Mouse (Mus musculus) midbrain, embryonic 10.5 days (tissue): ENCODE results near the gene Serpinb9c. TPM values are rescaled to one million over a fixed set of nuclear protein-coding genes. Genes with fewer than 3 reads are reported as not detected.
"Not testable (repeated sequence)": the region's sequence is repeated elsewhere in the genome, so short reads cannot be mapped to it uniquely, and the experiment has no call there.

ENCODE experiments used
- DNase-seq: peaks from one replicate; pipeline ENCODE4 v3.0.0-alpha.2; 2017; ENCODE audit warnings: low spot score
- H3K27ac ChIP-seq: fragments of 300-500 bp; sonication (generic); replicated peaks from 2 replicates; pipeline ENCODE4 v1.5.1; 2016; ENCODE audit warnings: mild to moderate bottlenecking
- H3K27me3 ChIP-seq: fragments of 300-500 bp; sonication (generic); 2 replicates; pipeline ENCODE4 v1.6.1; 2016; ENCODE audit warnings: low read depth, mild to moderate bottlenecking; ENCODE audit not compliant: poor library complexity, severe bottlenecking
- H3K36me3 ChIP-seq: fragments of 300-500 bp; sonication (generic); 2 replicates; pipeline ENCODE4 v1.6.1; 2016; ENCODE audit warnings: mild to moderate bottlenecking, moderate library complexity
- H3K4me1 ChIP-seq: fragments of 300-500 bp; sonication (generic); 2 replicates; pipeline ENCODE4 v1.6.1; 2016
- H3K4me3 ChIP-seq: fragments of 300-500 bp; sonication (generic); 2 replicates; pipeline ENCODE4 v1.5.1; 2016; ENCODE audit warnings: mild to moderate bottlenecking, moderate library complexity
- H3K9me3 ChIP-seq: fragments of 300-500 bp; sonication (generic); replicated peaks from 2 replicates; pipeline ENCODE4 v1.6.1; 2016; ENCODE audit warnings: mild to moderate bottlenecking
- WGBS: fragments of 180-500 bp; shearing (Covaris S2); methylation state at CpG from one replicate; pipeline ENCODE4 v1.1.7; 2016; 5-methylcytosine and 5-hydroxymethylcytosine counted together
- polyA plus RNA-seq: library from polyadenylated mRNA; unstranded; fragments of >200 nt; fragmentation: Nextera tagmentation; extraction: Ambion mirVana; gene quantifications from 2 replicates; pipeline ENCODE4 v1.2.1, GENCODE M21; 2016

The Serpinb9c gene
- polyA plus RNA-seq = not detected in 2 replicates

DNA sequence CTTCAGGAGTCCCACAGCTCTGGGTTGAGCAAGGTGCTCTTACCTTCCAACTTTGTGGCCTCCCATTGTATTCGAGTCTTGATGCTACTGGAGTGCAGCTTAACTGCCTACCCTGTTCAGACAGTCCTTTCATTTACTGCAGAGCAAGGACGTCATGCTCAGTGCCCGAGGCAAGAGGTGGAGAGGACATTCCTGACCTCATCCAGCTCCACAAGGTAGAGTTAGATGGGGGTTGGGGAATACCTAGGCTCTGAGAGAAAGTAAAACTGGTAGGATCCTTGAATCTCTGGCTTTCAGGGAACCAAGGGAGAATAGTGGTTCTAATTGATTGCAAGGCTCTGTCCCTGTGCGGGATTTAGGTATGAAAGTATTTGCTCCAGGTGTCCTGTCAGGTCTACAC, at the start of gene Serpinb9c:
Gene Serpinb9c, minus strand, starts transcription at position 101 of the 400 bp plus-strand sequence.
- WGBS = 86% methylated on average over 4 of the region's 4 CpGs
- Histone ChIP-seq H3K27me3 (no peaks in the 10 kb centered on the region), H3K36me3 (no peaks in the 10 kb centered on the region), H3K4me3 (no peak within 1 kb of the TSS), H3K9me3 (peaks cover 20% of the 10 kb centered on the region), H3K27ac (no peak within 1 kb of the TSS), H3K4me1 (no peaks in the 10 kb centered on the region)
- DNase-seq = no peak

DNA sequence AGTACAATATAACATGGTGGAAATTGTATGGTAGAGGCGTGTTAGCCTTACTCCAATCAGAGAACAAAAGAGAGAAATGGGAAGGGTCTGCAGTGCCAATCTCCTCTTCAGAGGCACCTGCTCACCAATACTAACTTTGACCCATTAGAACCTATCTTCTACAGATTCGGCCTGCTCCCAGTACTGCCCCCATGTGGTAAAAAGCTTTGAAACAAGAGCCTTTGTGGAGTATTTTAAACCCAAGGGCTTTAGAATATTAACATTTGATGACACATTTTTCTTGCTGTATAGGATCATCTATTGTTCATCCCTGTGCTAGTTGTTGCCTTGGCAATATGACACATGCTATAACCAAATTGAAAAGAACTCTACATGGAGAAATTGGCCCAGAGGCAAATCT, 40.2 kb upstream of the Serpinb9c start:
- Histone ChIP-seq H3K27ac (no peak overlapping the region), H3K27me3 (no peaks in the 10 kb centered on the region), H3K4me3 (no peak overlapping the region), H3K36me3 (no peaks in the 10 kb centered on the region), H3K4me1 (no peaks in the 10 kb centered on the region), H3K9me3 (no peaks in the 10 kb centered on the region)
- WGBS = 61% methylated on average over 2 of the region's 2 CpGs
- DNase-seq = no peak

DNA sequence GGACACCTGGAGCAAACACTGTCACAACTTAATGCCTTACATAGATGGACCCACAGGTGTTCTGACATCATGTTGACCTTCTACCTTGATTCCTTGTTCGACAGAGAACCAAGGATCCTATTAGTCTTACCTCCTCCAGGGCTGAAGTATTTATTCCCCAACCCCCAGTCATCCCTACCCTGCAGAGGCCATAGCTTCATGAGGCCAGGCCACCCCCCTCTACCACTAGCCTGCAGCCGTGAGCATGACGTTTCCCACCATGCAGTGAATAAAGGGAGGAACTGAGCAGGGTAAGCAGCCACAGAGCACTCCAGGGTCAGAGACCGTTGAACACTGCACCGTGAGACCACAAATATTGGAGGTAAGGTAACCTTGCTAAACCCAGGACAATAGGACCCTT, 33.1 kb upstream of the Serpinb9c start, which contains the start of gene Serpinb9d:
Gene Serpinb9d, plus strand, starts transcription at position 301 of the 400 bp plus-strand sequence.
- 82% methylated on average over 5 of the region's 5 CpGs for WGBS
- no peaks in the 10 kb centered on the region for H3K27me3 ChIP-seq
- H3K4me1 ChIP-seq = no peaks in the 10 kb centered on the region
- H3K9me3 ChIP-seq = no peaks in the 10 kb centered on the region; the same call in 1 of the 2 replicates
- H3K36me3 ChIP-seq = no peaks in the 10 kb centered on the region
- DNase-seq = no peak
- H3K27ac ChIP-seq = no peak within 1 kb of the TSS
- no peak within 1 kb of the TSS for H3K4me3 ChIP-seq

DNA sequence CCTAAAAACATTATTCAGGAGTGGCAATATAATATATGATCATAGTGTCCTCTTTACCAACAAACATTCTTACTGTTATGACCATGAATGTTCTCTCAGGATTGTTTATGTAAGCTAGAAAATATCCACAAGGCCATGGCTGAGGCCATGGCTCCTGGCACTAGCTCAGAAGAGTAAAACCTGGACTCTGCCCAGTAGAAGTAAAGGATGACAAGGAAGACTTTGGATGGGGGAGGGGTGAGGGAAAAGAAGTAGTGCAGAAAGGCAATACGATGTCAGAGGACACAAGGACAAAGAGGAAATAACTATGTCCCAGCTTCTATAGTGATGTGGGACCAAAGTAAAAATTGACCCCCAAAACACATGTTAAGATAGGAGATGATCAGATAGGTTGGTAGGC, 30.9 kb upstream of the Serpinb9c start:
- WGBS = 100% methylated on average over 1 of the region's 1 CpGs
- DNase-seq, H3K4me1 ChIP-seq, H3K9me3 ChIP-seq, H3K27me3 ChIP-seq, H3K4me3 ChIP-seq, H3K36me3 ChIP-seq, H3K27ac ChIP-seq: not testable (repeated sequence)

DNA sequence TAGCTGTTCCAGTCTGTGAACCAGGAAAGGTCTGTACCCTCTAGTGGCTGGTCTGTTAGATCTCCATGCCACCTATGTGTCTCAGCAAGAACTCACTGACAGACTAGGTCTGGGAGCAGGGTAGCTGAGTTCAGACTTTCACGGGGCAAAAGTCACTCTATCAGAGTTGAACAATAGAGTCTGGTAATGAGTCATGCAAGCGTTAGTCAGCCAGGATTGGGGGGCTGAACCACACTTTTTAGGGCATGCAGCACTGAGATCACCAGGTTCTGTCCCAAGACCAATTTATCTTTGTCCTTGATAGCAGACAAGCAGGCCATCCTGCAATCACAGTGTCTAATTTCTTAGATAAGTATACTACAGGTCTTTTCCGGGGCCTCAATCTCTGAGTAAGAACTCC, 18.1 kb downstream of the Serpinb9c start:
- Histone ChIP-seq H3K4me1 (no peaks in the 10 kb centered on the region), H3K9me3 (peaks cover 4% of the 10 kb centered on the region; the same call in 1 of the 2 replicates)
- 85% methylated on average over 3 of the region's 3 CpGs for WGBS

DNA sequence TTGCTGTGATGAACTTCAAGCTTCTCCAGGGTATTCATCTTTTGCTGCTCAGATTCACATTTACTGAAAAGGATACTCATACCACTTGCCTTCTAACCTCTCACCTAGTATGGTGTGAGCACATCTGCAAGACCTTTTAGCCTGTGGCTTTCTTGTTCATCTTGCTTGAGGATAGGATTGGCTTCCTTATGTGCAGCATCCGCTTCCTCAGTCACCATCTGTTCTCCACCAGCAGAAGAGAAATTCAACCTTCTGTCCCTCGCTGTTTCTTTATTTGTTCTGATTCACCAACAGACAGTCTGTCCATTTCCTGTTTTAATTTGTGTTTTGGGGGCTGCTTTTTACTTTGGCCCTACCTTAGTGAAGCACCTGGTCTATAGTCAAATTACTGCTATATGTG, 21.8 kb downstream of the Serpinb9c start:
- Histone ChIP-seq H3K4me3 (no peak overlapping the region), H3K4me1 (no peaks in the 10 kb centered on the region), H3K27ac (no peak overlapping the region), H3K36me3 (no peaks in the 10 kb centered on the region), H3K9me3 (no peaks in the 10 kb centered on the region; the same call in 1 of the 2 replicates), H3K27me3 (no peaks in the 10 kb centered on the region)
- DNase-seq = no peak
- WGBS = 88% methylated on average over 2 of the region's 2 CpGs

More for the DNA sequence above, 18.1 kb downstream of the Serpinb9c start:
- H3K27me3 ChIP-seq = no peaks in the 10 kb centered on the region
- H3K27ac ChIP-seq = no peak overlapping the region
- no peak overlapping the region for H3K4me3 ChIP-seq
- DNase-seq = no peak
- H3K36me3 ChIP-seq = no peaks in the 10 kb centered on the region

DNA sequence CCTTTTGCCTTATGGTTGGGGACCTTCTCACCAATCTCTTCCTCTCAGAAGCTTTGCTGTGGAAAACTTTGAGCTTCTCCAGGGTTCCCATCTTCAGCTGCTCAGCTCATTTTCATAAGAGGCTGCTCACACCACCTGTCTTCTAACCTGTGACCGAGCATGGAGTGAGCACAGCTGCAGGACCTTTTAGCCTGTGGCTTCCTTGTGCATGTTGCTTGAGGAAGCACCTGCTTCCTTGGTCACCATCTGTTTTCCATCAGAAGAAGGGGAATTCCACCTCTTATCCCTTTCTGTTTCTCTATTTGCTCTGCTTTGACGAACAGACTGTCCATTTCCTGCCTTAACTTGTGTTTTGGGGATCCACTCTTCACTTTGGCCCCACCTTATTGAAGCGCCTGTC, 46.5 kb downstream of the Serpinb9c start:
- 78% methylated on average over 3 of the region's 3 CpGs for WGBS
- H3K27me3 ChIP-seq = no peaks in the 10 kb centered on the region
- H3K27ac ChIP-seq = no peak overlapping the region
- H3K4me3 ChIP-seq = no peak overlapping the region
- DNase-seq = no peak
- H3K4me1 ChIP-seq = no peaks in the 10 kb centered on the region
- peaks cover 7% of the 10 kb centered on the region; the same call in 1 of the 2 replicates for H3K9me3 ChIP-seq
- no peaks in the 10 kb centered on the region for H3K36me3 ChIP-seq

DNA sequence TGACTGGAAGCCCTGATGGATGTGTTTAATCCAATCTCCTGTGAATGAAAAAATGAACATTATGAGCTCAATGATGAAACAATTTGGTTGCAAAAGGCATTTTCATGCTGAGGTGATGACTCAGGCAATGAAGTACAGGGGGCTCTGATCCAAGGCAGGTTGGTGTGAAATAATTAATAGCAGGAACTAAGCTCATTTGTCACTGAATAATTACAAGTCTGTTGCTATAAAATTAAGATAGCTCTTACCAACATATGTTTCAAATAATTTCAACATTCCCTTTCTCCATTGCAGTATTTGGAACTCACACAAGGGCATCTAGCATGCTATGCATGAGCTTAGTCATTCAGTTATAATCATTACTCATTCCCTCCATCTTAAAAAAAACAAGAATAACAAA, 53.9 kb downstream of the Serpinb9c start:
- no peaks in the 10 kb centered on the region for H3K4me1 ChIP-seq
- H3K4me3 ChIP-seq = no peak overlapping the region
- H3K27me3 ChIP-seq = no peaks in the 10 kb centered on the region
- no peak overlapping the region for H3K27ac ChIP-seq
- DNase-seq = no peak
- H3K9me3 ChIP-seq = peaks cover 7% of the 10 kb centered on the region; the same call in 1 of the 2 replicates
- H3K36me3 ChIP-seq = no peaks in the 10 kb centered on the region

Other genes with a start within 250 kb of the Serpinb9c start
- 0.55 and 0.63 TPM in 2 replicates for gene Serpinb6b, start 194.5 kb downstream of the Serpinb9c start, polyA plus RNA-seq
- 0.80 and 0.98 TPM in 2 replicates for gene Serpinb9, start 156.5 kb downstream of the Serpinb9c start, polyA plus RNA-seq
- not detected in 2 replicates for gene Serpinb9b, start 132.3 kb downstream of the Serpinb9c start, polyA plus RNA-seq
- 0.25 and 0.39 TPM in 2 replicates for gene Serpinb1b, start 81.2 kb downstream of the Serpinb9c start, polyA plus RNA-seq
- not detected in 2 replicates for gene Serpinb9d, start 33.2 kb upstream of the Serpinb9c start, polyA plus RNA-seq
- not detected in 2 replicates for gene Serpinb9e, start 89.9 kb upstream of the Serpinb9c start, polyA plus RNA-seq
- gene Serpinb9f, start 164.3 kb upstream of the Serpinb9c start, polyA plus RNA-seq = not detected in 2 replicates
- gene Gm11397, start 236.0 kb upstream of the Serpinb9c start, polyA plus RNA-seq = not detected in 2 replicates